Mouse (Mus musculus) limb, embryonic 15.5 days (tissue): Measurements from ENCODE around the gene Zpbp2. TPM values are rescaled to one million over a fixed set of nuclear protein-coding genes. Genes with fewer than 3 reads are reported as not detected.

ENCODE experiments used
- ATAC-seq: fragments of 200-750 bp; cut with Nextera tagmentation; 2 replicates; pipeline ENCODE4 v1.8.0; 2017; ENCODE audit warnings: low read depth, moderate TSS enrichment; ENCODE audit not compliant: insufficient number of reproducible peaks, low FRiP score, low TSS enrichment
- H3K27ac ChIP-seq: fragments of 300-500 bp; sonication (generic); 2 replicates; pipeline ENCODE4 v1.5.1; 2015; ENCODE audit warnings: moderate library complexity, mild to moderate bottlenecking, inconsistent platforms
- H3K27me3 ChIP-seq: fragments of 300-500 bp; sonication (generic); 2 replicates; pipeline ENCODE4 v1.6.1; 2015; ENCODE audit warnings: inconsistent platforms
- H3K36me3 ChIP-seq: fragments of 300-500 bp; sonication (generic); 2 replicates; pipeline ENCODE4 v1.6.1; 2015; ENCODE audit warnings: inconsistent platforms
- H3K4me1 ChIP-seq: fragments of 300-500 bp; sonication (generic); 2 replicates; pipeline ENCODE4 v1.6.1; 2015; ENCODE audit warnings: inconsistent platforms
- H3K4me2 ChIP-seq: fragments of 300-500 bp; sonication (generic); 2 replicates; pipeline ENCODE4 v1.6.1; 2015; ENCODE audit warnings: mild to moderate bottlenecking, inconsistent platforms
- H3K4me3 ChIP-seq: fragments of 300-500 bp; sonication (generic); 2 replicates; pipeline ENCODE4 v1.5.1; 2015; ENCODE audit warnings: mild to moderate bottlenecking, inconsistent platforms
- H3K9ac ChIP-seq: fragments of 300-500 bp; sonication (generic); 2 replicates; pipeline ENCODE4 v1.6.1; 2015; ENCODE audit warnings: inconsistent platforms
- H3K9me3 ChIP-seq: fragments of 300-500 bp; sonication (generic); 2 replicates; pipeline ENCODE4 v1.6.1; 2016; ENCODE audit warnings: inconsistent platforms
- WGBS: fragments of 180-500 bp; shearing (Covaris S2); methylation state at CpG from one replicate; pipeline ENCODE4 v1.1.7; 2015; 5-methylcytosine and 5-hydroxymethylcytosine counted together
- polyA plus RNA-seq: library from polyadenylated mRNA; unstranded; fragments of >200 nt; fragmentation: Nextera tagmentation; extraction: Ambion mirVana; gene quantifications from 2 replicates; pipeline ENCODE4 v1.2.1, GENCODE M21; 2015

Zpbp2 gene
- 0.12 and 0.17 TPM in 2 replicates for polyA plus RNA-seq

- ATAC-seq: peak; percentile 96
- H3K9me3 ChIP-seq: no peaks in the 10 kb centered on the region
- H3K36me3 ChIP-seq: no peaks in the 10 kb centered on the region
- H3K27me3 ChIP-seq: peaks cover 38% of the 10 kb centered on the region
- H3K4me3 ChIP-seq: peak within 1 kb of the TSS; percentile 79
- H3K9ac ChIP-seq: peak within 1 kb of the TSS; percentile 37; the same call in 1 of the 2 replicates
- H3K4me2 ChIP-seq: peak within 1 kb of the TSS; percentile 77
- WGBS: under 1% methylated on average over 49 of the region's 51 CpGs
- peak within 1 kb of the TSS; percentile 79 for H3K27ac ChIP-seq
- peaks cover 10% of the 10 kb centered on the region; the same call in 1 of the 2 replicates for H3K4me1 ChIP-seq
Measured at GRCm38 (mm10) chr11:98550975-98551828, at the start of gene Zpbp2. TSS of gene Zpbp2 (plus strand) at chr11:98551097.

- WGBS: 42% methylated on average over 3 of the region's 3 CpGs
- no peaks in the 10 kb centered on the region for H3K4me1 ChIP-seq
- no peak overlapping the region for H3K4me3 ChIP-seq
- H3K36me3 ChIP-seq: no peaks in the 10 kb centered on the region
- no peak overlapping the region for H3K4me2 ChIP-seq
- H3K9ac ChIP-seq: no peak overlapping the region
- no peak for ATAC-seq
- H3K27me3 ChIP-seq: no peaks in the 10 kb centered on the region
- no peak overlapping the region for H3K27ac ChIP-seq
- H3K9me3 ChIP-seq: no peaks in the 10 kb centered on the region
Measured at GRCm38 (mm10) chr11:98504926-98505325, 46.0 kb upstream of the Zpbp2 start.

- Histone ChIP-seq H3K4me3 (no peak overlapping the region), H3K4me2 (no peak overlapping the region), H3K9me3 (no peaks in the 10 kb centered on the region), H3K9ac (no peak overlapping the region), H3K27ac (no peak overlapping the region), H3K36me3 (no peaks in the 10 kb centered on the region), H3K4me1 (no peaks in the 10 kb centered on the region), H3K27me3 (no peaks in the 10 kb centered on the region)
- ATAC-seq: no peak
- WGBS: 67% methylated on average over 7 of the region's 7 CpGs
Measured at GRCm38 (mm10) chr11:98509434-98509833, 41.5 kb upstream of the Zpbp2 start.

GRCm38 (mm10) chr11:98510125-98510524 is 40.8 kb upstream of the Zpbp2 start:
- Histone ChIP-seq H3K4me2 (no peak overlapping the region), H3K27me3 (no peaks in the 10 kb centered on the region), H3K9me3 (no peaks in the 10 kb centered on the region), H3K27ac (no peak overlapping the region), H3K9ac (no peak overlapping the region), H3K4me1 (no peaks in the 10 kb centered on the region), H3K36me3 (no peaks in the 10 kb centered on the region), H3K4me3 (no peak overlapping the region)
- WGBS: 80% methylated on average over 8 of the region's 8 CpGs
- ATAC-seq: no peak

GRCm38 (mm10) chr11:98512881-98513280 is 38.0 kb upstream of the Zpbp2 start:
- Histone ChIP-seq H3K4me2 (no peak overlapping the region), H3K27me3 (no peaks in the 10 kb centered on the region), H3K4me1 (no peaks in the 10 kb centered on the region), H3K9me3 (no peaks in the 10 kb centered on the region), H3K4me3 (no peak overlapping the region), H3K36me3 (no peaks in the 10 kb centered on the region), H3K27ac (no peak overlapping the region), H3K9ac (no peak overlapping the region)
- ATAC-seq: no peak
- 88% methylated on average over 13 of the region's 13 CpGs for WGBS

GRCm38 (mm10) chr11:98513356-98513936 is 37.5 kb upstream of the Zpbp2 start:
- no peak for ATAC-seq
- Histone ChIP-seq H3K9ac (no peak overlapping the region), H3K36me3 (no peaks in the 10 kb centered on the region), H3K27me3 (no peaks in the 10 kb centered on the region), H3K27ac (no peak overlapping the region), H3K9me3 (no peaks in the 10 kb centered on the region), H3K4me2 (no peak overlapping the region), H3K4me3 (no peak overlapping the region), H3K4me1 (0 out of 2 replicates have a peak, but pooled peaks cover under 1% of the 10 kb centered on the region)
- 78% methylated on average over 6 of the region's 6 CpGs for WGBS

GRCm38 (mm10) chr11:98520468-98520867 is 30.4 kb upstream of the Zpbp2 start:
- no peak for ATAC-seq
- no peaks in the 10 kb centered on the region for H3K36me3 ChIP-seq
- no peak overlapping the region for H3K9ac ChIP-seq
- 21% methylated on average over 10 of the region's 10 CpGs for WGBS
- no peak overlapping the region for H3K4me3 ChIP-seq
- H3K27ac ChIP-seq: no peak overlapping the region
- no peaks in the 10 kb centered on the region for H3K27me3 ChIP-seq
- no peak overlapping the region for H3K4me2 ChIP-seq
- H3K9me3 ChIP-seq: no peaks in the 10 kb centered on the region
- H3K4me1 ChIP-seq: peaks cover 9% of the 10 kb centered on the region

- WGBS: 55% methylated on average over 4 of the region's 4 CpGs
- Histone ChIP-seq H3K4me1 (peaks cover 5% of the 10 kb centered on the region), H3K27ac (no peak overlapping the region), H3K9ac (no peak overlapping the region), H3K9me3 (no peaks in the 10 kb centered on the region), H3K4me3 (no peak overlapping the region), H3K27me3 (no peaks in the 10 kb centered on the region), H3K36me3 (no peaks in the 10 kb centered on the region), H3K4me2 (no peak overlapping the region)
- no peak for ATAC-seq
Measured at GRCm38 (mm10) chr11:98525140-98525539, 25.8 kb upstream of the Zpbp2 start.

- no peaks in the 10 kb centered on the region for H3K9me3 ChIP-seq
- H3K4me1 ChIP-seq: no peaks in the 10 kb centered on the region
- H3K4me3 ChIP-seq: no peak overlapping the region
- H3K27me3 ChIP-seq: no peaks in the 10 kb centered on the region
- no peak for ATAC-seq
- no peak overlapping the region for H3K4me2 ChIP-seq
- H3K36me3 ChIP-seq: no peaks in the 10 kb centered on the region
- H3K27ac ChIP-seq: no peak overlapping the region
- 79% methylated on average over 10 of the region's 10 CpGs for WGBS
- no peak overlapping the region for H3K9ac ChIP-seq
Measured at GRCm38 (mm10) chr11:98526824-98527461, 24.0 kb upstream of the Zpbp2 start.

GRCm38 (mm10) chr11:98537480-98538034 is 13.3 kb upstream of the Zpbp2 start:
- Histone ChIP-seq H3K4me2 (no peak overlapping the region), H3K9ac (no peak overlapping the region), H3K36me3 (no peaks in the 10 kb centered on the region), H3K27ac (no peak overlapping the region), H3K27me3 (peaks cover 13% of the 10 kb centered on the region), H3K9me3 (no peaks in the 10 kb centered on the region), H3K4me1 (no peaks in the 10 kb centered on the region), H3K4me3 (no peak overlapping the region)
- no peak for ATAC-seq

GRCm38 (mm10) chr11:98540319-98540718 is 10.6 kb upstream of the Zpbp2 start:
- no peak overlapping the region for H3K4me3 ChIP-seq
- no peak overlapping the region for H3K27ac ChIP-seq
- H3K27me3 ChIP-seq: peaks cover 28% of the 10 kb centered on the region
- ATAC-seq: no peak
- H3K9me3 ChIP-seq: no peaks in the 10 kb centered on the region
- 81% methylated on average over 5 of the region's 5 CpGs for WGBS
- peaks cover 2% of the 10 kb centered on the region for H3K4me1 ChIP-seq
- no peak overlapping the region for H3K4me2 ChIP-seq
- no peaks in the 10 kb centered on the region for H3K36me3 ChIP-seq
- H3K9ac ChIP-seq: no peak overlapping the region

GRCm38 (mm10) chr11:98542553-98542952 is 8.3 kb upstream of the Zpbp2 start:
- no peak for ATAC-seq
- Histone ChIP-seq H3K9me3 (no peaks in the 10 kb centered on the region), H3K4me2 (no peak overlapping the region), H3K27ac (no peak overlapping the region), H3K4me1 (peaks cover 8% of the 10 kb centered on the region), H3K9ac (no peak overlapping the region), H3K4me3 (no peak overlapping the region), H3K27me3 (peaks cover 51% of the 10 kb centered on the region), H3K36me3 (no peaks in the 10 kb centered on the region)
- WGBS: 71% methylated on average over 8 of the region's 8 CpGs
